Mouse (Mus musculus) ES-Bruce4 (cell line): ENCODE data around the gene Lrmda.

Source experiments
- CTCF ChIP-seq: IDR thresholded peaks from one replicate; pipeline ENCODE4 v1.8.1; 2011; ENCODE audit warnings: low read depth, low read length
- EP300 ChIP-seq: IDR thresholded peaks from 2 replicates; pipeline ENCODE4 v1.6.1; 2011; ENCODE audit warnings: low read depth, low read length; ENCODE audit not compliant: insufficient read depth
- POLR2A ChIP-seq: IDR thresholded peaks from one replicate; pipeline ENCODE4 v1.8.1; 2011; ENCODE audit warnings: low read length; ENCODE audit not compliant: insufficient read depth

DNA sequence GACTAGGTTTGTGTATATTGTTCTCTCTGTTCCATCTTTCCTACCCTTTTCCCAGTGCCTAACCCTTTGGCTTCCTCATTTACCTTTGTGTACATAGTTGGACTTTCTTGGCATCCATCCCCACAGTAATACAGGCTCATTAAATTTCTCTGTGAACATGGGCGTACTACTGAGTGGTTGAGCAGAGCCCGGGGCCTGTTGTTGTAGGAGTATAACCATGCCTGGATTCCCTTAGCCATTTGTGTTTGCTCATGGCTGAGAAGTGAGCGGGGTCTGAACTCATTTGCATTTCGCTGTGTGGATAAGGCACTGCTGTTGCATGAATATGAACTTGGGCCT is 568.4 kb downstream of the Lrmda start:
- no peak for TF ChIP-seq EP300
- no peak for TF ChIP-seq POLR2A
- TF ChIP-seq CTCF: no peak
